Mouse (Mus musculus) lung, adult 2 months (tissue): ENCODE measurements around the gene Neurl3.

Experiments
- CTCF ChIP-seq: fragments of 200-500 bp; IDR thresholded peaks from 2 replicates; pipeline ENCODE4 v1.5.1; 2011; ENCODE audit warnings: mild to moderate bottlenecking, low read length, control low read depth; ENCODE audit not compliant: insufficient read depth
- POLR2A ChIP-seq: fragments of 200-500 bp; IDR thresholded peaks from 2 replicates; pipeline ENCODE4 v1.6.1; 2011; ENCODE audit warnings: low read depth, mild to moderate bottlenecking, control low read depth, low read length, borderline replicate concordance; ENCODE audit errors: extremely low read depth

DNA sequence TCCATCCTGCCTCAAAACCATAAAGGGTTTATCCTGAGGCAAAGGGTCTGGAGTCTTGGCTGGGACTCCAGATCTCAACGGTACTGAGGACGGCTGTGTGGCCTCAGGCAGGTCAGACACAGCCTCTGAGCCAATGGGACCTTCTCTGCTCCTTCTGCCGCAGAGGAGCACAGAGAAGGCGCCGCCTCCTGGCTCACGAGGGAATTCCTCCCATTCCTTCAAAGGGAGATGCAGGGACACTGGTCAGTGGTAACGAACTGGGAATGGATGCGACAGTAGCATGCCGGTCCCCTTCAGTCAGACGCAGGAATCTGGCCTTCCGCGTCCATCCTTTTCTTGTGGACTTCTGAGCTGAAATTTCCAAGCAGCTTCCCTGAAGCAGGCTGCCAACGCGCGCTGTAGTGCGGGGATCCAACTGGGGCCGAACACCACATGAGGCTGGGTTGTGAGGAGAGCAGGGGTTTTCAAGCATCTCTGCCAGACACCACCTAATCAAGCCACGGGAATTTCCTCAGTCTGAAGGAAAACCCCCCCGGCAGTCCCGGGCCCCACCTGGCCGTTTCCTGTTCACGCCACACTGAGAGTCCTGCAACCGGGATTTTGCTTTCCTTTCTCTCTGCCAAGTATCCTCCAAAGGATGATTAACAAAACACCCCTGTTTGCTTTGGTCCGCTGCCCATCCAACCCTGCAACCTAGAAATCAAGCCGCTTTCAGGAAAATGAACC is 19.7 kb downstream of the Neurl3 start:
- TF ChIP-seq POLR2A (no peak), CTCF (peak; percentile 74)
